Mouse (Mus musculus): ENCODE results near the gene Hacd4. TPM values are rescaled to one million over a fixed set of nuclear protein-coding genes. Genes with fewer than 3 reads are reported as not detected.
A peak's percentile ranks its signal among the peaks of the same experiment; 100 is the strongest.

The Hacd4 gene
- polyA plus RNA-seq, 1 experiment: 1.2 TPM

DNA sequence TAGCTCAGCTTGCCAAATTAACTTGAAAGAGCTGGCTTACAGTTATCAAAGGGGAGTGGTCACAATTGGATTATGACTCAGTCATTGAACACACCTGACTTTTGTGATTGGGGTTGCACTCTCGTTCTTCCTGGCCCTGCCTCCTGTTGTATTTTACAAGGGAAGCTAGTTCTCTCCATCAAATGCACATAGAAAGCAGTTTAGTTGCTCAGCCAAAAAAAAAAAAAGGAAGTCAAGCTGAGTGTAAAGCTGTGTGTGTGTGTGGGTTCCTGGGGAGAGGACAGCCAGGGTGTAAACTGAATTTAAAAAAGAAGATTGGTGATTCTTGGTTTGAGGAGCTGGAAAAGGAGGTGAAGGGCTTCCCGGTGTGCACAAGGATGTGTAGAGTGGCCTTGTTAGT lies 811 bp downstream of the Hacd4 start:
- TF ChIP-seq POLR2A (IDR thresholded peaks at IDR 0.05; ENCODE audit: extremely low read depth, insufficient read depth, low read length): no peak
- TF ChIP-seq CTCF (IDR thresholded peaks at IDR 0.05; ENCODE audit: extremely low read depth, insufficient read depth, low read length): no peak
- Histone ChIP-seq H3K4me1 (ENCODE audit: control insufficient read depth, insufficient read depth, low read length) (no peaks in the 10 kb centered on the region), H3K4me3 (ENCODE audit: insufficient read depth, low read length) (no peak overlapping the region), H3K27ac (ENCODE audit: insufficient read depth, low read length) (no peak overlapping the region)

DNA sequence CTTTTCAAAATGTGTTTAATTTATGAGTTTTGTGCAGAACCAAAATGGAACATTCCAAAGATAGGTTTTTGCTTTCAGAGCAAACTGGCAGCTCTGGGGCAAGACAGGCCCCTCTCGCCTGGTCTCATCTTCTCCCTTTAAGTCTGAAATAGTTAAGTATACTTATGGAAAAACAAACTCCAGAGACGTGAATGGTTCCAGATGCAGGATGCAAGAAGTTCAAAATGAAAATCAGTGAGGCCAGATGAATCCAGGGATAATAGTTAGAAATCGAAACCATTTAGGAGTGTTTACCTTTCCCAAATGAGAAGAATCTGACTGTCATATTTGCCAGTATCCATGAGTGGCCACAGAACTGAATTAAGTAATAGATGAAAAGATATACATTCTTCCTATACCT lies 1.6 kb downstream of the Hacd4 start:
- no peak for TF ChIP-seq POLR2A (IDR thresholded peaks at IDR 0.05; ENCODE audit: extremely low read depth, insufficient read depth, low read length)
- TF ChIP-seq CTCF (IDR thresholded peaks at IDR 0.05; ENCODE audit: extremely low read depth, insufficient read depth, low read length): no peak
- Histone ChIP-seq H3K27ac (ENCODE audit: insufficient read depth, low read length) (no peak overlapping the region), H3K4me3 (ENCODE audit: insufficient read depth, low read length) (no peak overlapping the region), H3K4me1 (ENCODE audit: control insufficient read depth, insufficient read depth, low read length) (no peaks in the 10 kb centered on the region)

DNA sequence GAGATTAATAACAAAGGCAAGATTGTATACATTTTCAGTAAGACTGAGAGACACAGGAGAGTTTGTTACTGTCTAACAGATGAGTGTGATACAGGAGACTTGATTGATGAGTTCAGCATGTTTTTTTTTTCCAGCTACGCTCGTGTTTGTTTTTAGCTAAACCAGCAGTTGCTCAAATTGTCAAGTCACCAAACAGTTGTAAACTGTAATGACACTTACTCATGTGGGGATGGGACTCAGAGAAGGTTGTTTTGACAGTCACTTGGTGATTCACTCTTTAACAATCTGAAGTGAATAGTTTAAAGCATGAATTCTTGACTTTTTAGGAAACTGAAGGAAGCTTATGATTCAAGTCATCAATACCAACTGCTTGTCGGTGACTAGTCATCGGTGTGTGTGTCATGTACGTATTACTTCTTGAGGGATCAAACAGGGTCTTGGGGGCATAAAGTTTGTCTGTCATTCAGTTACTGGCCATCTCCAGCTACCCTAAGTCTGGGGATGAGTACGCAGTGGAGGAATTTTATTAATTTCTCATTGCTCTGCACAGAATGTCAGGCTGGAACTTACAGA lies 2.0 kb downstream of the Hacd4 start:
- H3K27ac ChIP-seq (ENCODE audit: insufficient read depth, low read length): no peak overlapping the region
- H3K4me3 ChIP-seq (ENCODE audit: insufficient read depth, low read length): no peak overlapping the region
- no peak for TF ChIP-seq CTCF (IDR thresholded peaks at IDR 0.05; ENCODE audit: extremely low read depth, insufficient read depth, low read length)
- TF ChIP-seq POLR2A (IDR thresholded peaks at IDR 0.05; ENCODE audit: extremely low read depth, insufficient read depth, low read length): no peak
- no peaks in the 10 kb centered on the region for H3K4me1 ChIP-seq (ENCODE audit: control insufficient read depth, insufficient read depth, low read length)

DNA sequence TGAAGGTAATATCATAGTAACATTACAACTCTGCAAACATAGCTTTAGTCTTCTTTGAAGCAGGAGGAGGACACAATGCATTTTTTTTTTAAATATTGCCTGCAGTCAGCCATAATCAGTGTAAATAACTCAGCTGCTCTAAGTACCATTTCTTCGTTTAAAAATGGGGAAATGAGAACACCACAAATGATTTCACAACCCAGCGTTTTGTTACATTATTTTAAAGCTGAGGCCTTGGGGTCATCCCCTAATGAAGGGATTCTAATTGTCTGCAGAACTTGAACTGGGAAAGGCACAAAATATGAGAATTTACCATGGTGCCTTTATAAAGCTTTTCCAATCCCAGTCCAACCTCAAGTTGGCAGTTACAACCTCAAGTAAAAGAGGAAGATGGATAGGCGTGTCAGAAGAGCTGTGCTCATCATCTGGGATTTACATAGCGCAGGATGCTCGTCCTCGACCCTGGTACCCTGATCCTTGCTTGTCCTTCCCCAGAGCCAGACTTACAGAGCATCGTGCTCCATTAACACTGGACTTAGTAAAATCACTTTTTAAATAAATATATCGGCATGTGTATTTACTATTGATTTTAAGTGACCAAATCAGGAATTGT lies 6.2 kb downstream of the Hacd4 start:
- Histone ChIP-seq H3K4me3 (ENCODE audit: insufficient read depth, low read length) (no peak overlapping the region), H3K4me1 (ENCODE audit: control insufficient read depth, insufficient read depth, low read length) (no peaks in the 10 kb centered on the region), H3K27ac (ENCODE audit: insufficient read depth, low read length) (no peak overlapping the region)
- no peak for TF ChIP-seq POLR2A (IDR thresholded peaks at IDR 0.05; ENCODE audit: extremely low read depth, insufficient read depth, low read length)
- TF ChIP-seq CTCF (IDR thresholded peaks at IDR 0.05; ENCODE audit: extremely low read depth, insufficient read depth, low read length): no peak

DNA sequence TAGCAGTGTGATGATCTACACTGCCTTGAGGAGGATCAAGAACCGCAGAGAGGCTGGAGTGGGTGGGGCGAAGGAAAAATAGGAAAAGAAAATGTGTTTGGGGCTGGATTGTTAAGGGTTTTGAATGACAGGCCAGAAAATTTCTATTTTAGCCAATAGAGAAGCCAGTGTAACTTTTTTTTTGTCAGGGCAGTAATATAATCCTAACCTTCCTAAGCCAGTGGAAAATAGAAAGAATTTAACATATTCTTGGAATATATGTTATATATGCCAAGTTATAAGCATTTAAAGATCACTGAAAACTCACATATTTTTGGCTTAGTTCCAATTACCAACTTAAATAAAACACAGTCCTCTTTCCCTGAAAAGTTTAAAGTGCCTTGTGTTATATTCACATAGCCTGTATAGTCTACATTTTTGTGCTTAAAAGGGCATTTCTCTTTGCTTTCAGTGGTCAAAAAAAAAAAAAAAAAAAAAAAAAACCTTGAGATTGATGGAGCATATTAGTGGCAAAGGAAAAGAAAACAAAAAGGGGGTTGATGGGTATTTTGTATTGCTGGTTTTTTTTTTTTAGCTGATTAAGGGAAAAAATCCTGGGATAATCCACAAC lies 11.0 kb downstream of the Hacd4 start:
- no peak overlapping the region for H3K27ac ChIP-seq (ENCODE audit: insufficient read depth, low read length)
- H3K4me1 ChIP-seq (ENCODE audit: control insufficient read depth, insufficient read depth, low read length): no peaks in the 10 kb centered on the region
- no peak for TF ChIP-seq CTCF (IDR thresholded peaks at IDR 0.05; ENCODE audit: extremely low read depth, insufficient read depth, low read length)
- no peak for TF ChIP-seq POLR2A (IDR thresholded peaks at IDR 0.05; ENCODE audit: extremely low read depth, insufficient read depth, low read length)
- no peak overlapping the region for H3K4me3 ChIP-seq (ENCODE audit: insufficient read depth, low read length)

DNA sequence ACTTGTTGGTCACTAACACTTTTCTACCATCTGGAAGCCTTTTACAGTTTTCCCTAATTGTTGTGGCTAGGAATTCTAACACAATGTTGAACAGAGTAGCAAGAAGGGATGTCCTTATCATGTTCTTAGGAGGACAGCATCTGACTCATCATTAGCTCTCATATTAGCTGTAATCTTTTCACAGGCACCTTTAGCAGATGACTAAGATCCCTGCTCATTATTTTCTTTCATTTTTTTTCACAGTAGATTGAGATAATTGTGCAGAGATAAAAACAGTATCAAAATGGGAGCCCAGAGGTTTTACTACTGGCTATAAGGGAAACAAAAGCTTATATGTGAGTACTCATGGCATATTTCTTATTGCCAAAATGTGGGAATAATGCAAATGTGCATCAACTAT lies 14.2 kb downstream of the Hacd4 start:
- no peaks in the 10 kb centered on the region for H3K4me1 ChIP-seq (ENCODE audit: control insufficient read depth, insufficient read depth, low read length)
- no peak overlapping the region for H3K27ac ChIP-seq (ENCODE audit: insufficient read depth, low read length)
- H3K4me3 ChIP-seq (ENCODE audit: insufficient read depth, low read length): no peak overlapping the region
- no peak for TF ChIP-seq CTCF (IDR thresholded peaks at IDR 0.05; ENCODE audit: extremely low read depth, insufficient read depth, low read length)
- TF ChIP-seq POLR2A (IDR thresholded peaks at IDR 0.05; ENCODE audit: extremely low read depth, insufficient read depth, low read length): no peak

DNA sequence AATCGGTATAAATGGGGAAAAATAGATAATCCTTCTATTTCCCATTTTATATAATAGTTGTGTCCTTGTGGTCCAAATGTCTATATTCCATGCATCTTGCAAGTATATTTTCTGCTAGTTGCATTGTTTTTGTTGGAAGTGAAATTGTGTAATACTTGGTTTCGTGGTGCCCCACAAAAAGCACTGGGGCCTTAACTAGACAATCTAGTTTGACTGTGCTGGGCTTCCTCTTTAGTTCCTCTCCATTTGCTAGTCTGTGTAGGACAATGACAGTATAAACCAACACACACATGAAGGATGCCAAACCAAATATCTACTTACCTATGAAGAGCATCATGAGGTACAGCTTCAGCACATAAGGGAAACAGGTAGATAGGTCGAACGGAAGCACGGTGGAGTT lies 19.4 kb downstream of the Hacd4 start:
- H3K4me3 ChIP-seq (ENCODE audit: insufficient read depth, low read length): no peak overlapping the region
- H3K27ac ChIP-seq (ENCODE audit: insufficient read depth, low read length): no peak overlapping the region
- TF ChIP-seq CTCF (IDR thresholded peaks at IDR 0.05; ENCODE audit: extremely low read depth, insufficient read depth, low read length): no peak
- no peak for TF ChIP-seq POLR2A (IDR thresholded peaks at IDR 0.05; ENCODE audit: extremely low read depth, insufficient read depth, low read length)
- H3K4me1 ChIP-seq (ENCODE audit: control insufficient read depth, insufficient read depth, low read length): no peaks in the 10 kb centered on the region

DNA sequence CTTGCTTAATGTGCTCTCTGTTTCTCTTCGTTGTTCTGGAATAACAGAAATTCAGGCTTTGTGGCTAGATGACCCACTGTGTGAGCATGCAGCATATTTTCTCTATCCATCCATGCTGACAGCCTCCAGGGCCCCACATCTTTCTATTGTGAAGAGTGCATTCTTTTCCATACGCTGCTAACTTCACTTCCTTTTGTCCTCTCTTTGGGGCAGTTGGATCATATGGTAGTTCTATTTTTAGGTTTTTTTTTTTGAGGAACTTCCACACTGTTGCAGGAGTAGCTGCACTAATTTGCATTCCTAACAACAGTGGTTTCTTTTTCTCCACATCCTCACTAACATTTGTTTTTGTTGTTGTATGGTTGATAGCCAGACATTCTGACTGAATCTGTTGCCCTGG lies 23.7 kb downstream of the Hacd4 start:
- no peak for TF ChIP-seq POLR2A (IDR thresholded peaks at IDR 0.05; ENCODE audit: extremely low read depth, insufficient read depth, low read length)
- no peak for TF ChIP-seq CTCF (IDR thresholded peaks at IDR 0.05; ENCODE audit: extremely low read depth, insufficient read depth, low read length)
- Histone ChIP-seq H3K27ac (ENCODE audit: insufficient read depth, low read length) (0 out of 2 replicates have a peak overlapping the region, but pooled peaks have one; percentile 13), H3K4me3 (ENCODE audit: insufficient read depth, low read length) (no peak overlapping the region), H3K4me1 (ENCODE audit: control insufficient read depth, insufficient read depth, low read length) (no peaks in the 10 kb centered on the region)

DNA sequence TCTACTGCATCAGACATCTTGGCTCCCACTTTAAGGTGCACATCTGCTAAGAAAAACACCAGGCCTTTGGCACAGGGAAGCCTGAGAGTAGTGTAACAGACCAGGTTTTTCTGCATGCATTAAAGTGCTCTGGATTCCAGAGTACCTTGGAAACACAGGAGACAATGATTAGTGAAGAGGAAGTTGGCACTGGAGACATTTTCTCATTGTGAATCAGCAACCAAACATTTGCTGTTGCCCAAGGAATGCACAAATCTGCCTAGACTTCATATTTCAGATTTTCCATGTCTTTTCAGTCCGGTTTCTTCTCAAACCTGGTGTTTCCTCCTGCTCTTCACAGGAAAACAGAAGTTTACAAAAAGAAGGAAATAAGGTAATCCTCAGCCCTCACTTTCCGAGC lies 26.4 kb downstream of the Hacd4 start:
- TF ChIP-seq POLR2A (IDR thresholded peaks at IDR 0.05; ENCODE audit: extremely low read depth, insufficient read depth, low read length): no peak
- no peak for TF ChIP-seq CTCF (IDR thresholded peaks at IDR 0.05; ENCODE audit: extremely low read depth, insufficient read depth, low read length)
- Histone ChIP-seq H3K4me3 (ENCODE audit: insufficient read depth, low read length) (no peak overlapping the region), H3K4me1 (ENCODE audit: control insufficient read depth, insufficient read depth, low read length) (no peaks in the 10 kb centered on the region), H3K27ac (ENCODE audit: insufficient read depth, low read length) (no peak overlapping the region)

DNA sequence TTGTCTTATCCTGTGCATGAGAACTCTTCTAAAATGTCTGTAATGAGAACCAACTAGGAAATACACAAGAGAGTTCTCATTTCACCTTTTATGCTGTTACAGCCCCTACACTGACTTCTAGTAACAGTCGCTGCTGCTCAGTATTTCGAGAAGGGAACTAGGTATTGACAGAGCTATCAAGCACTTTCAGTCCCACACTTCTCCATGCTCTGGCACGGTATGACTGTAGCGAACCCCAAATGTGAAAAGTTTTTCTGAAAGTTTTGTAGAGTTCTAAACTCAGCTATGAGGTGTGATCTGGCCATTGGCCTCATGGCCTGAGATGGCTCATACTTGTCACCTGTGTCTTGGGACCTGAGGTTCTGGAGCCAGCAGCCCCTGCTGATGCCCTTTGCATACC lies 29.4 kb downstream of the Hacd4 start:
- no peak overlapping the region for H3K27ac ChIP-seq (ENCODE audit: insufficient read depth, low read length)
- H3K4me3 ChIP-seq (ENCODE audit: insufficient read depth, low read length): no peak overlapping the region
- H3K4me1 ChIP-seq (ENCODE audit: control insufficient read depth, insufficient read depth, low read length): no peaks in the 10 kb centered on the region; the same call in 1 of the 2 replicates
- TF ChIP-seq POLR2A (IDR thresholded peaks at IDR 0.05; ENCODE audit: extremely low read depth, insufficient read depth, low read length) (no peak), CTCF (IDR thresholded peaks at IDR 0.05; ENCODE audit: extremely low read depth, insufficient read depth, low read length) (no peak)

All from cortical plate, adult 2 months (tissue).